Comparison of ENCODE assay signal across 18 mouse cellular contexts in the genomic region with DNA sequence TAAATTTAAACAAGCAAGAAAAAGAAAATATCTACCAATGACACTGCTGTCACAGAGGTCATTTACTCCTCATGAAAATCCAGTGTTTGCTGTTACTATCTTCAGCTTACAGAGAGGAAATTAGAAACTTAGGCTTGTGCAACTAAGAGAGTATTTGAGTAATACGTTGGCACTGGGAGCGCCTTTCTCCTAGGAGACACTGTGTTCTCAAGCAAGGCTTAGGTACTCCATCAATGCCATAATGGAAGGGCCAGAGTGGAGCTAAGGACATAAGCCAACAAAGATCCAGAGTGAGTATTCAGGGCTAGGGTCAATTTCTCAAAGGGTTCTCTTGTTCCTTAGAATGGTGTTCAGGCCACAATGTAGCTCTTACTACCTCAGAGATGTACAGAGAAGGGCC.
DNase-seq lines count a peak whose midpoint lies in the region; TF ChIP-seq lines count a peak whose summit lies in the region.
"Had no signal": no experiment of that assay in that cellular context is flagged by ENCODE, and none has a peak within 500 bp of the region (broad histone marks: within the 10 kb centered on the region; RNA-seq: fewer than 3 reads in every experiment).

No protein-coding gene starts in this region.

- H3K27ac ChIP-seq in gastrocnemius, adult 2 months = peak overlapping the region; percentile 1; the same call in 1 of the 2 replicates
- H3K27ac ChIP-seq: embryonic facial prominence, embryonic 13.5 days; forebrain, embryonic 15.5 days; left cerebral cortex, adult 2 months; limb, embryonic 10.5 days; liver, embryonic 12.5 days; lung, embryonic 15.5 days; neural tube, embryonic 15.5 days; stomach, embryonic 15.5 days had no signal

- TF ChIP-seq CTCF in gastrocnemius, adult 2 months (IDR thresholded peaks at IDR 0.05) = no peak

- peak; percentile 28 for DNase-seq in gastrocnemius, adult 2 months
- DNase-seq in gastrocnemius, adult 8-10 months (ENCODE audit: low spot score in 2 of 2) = no peak
- DNase-seq in 416B (ENCODE audit: low read depth) = peak; percentile 12
- peak; percentile 16 for DNase-seq in adrenal gland, postnatal 10 days
- peak; percentile 81 for DNase-seq in lung, postnatal 25 days (ENCODE audit: low spot score)
- DNase-seq in left cerebral cortex, adult 8-10 months (ENCODE audit: low spot score in 2 of 2) = no peak
- no peak for DNase-seq in layer of hippocampus, postnatal 36 days
- DNase-seq: cerebellum, adult 9-11 months; kidney, adult 2 months; kidney, postnatal 14 days had no signal

- H3K4me3 ChIP-seq in gastrocnemius, adult 2 months = no peak overlapping the region
- H3K4me3 ChIP-seq: embryonic facial prominence, embryonic 13.5 days; forebrain, embryonic 15.5 days; left cerebral cortex, adult 2 months; limb, embryonic 10.5 days; liver, embryonic 12.5 days; lung, embryonic 15.5 days; neural tube, embryonic 15.5 days; stomach, embryonic 15.5 days had no signal

- intact Hi-C loops in gastrocnemius, adult 2 months (cut with DNase I) = no loop called here

Comparison
In these comparisons a context has a peak if more than half of its experiments do, and no peak if none do; other contexts are left out.
1. DNase-seq: peak in gastrocnemius, adult 2 months (single experiment), 416B (single experiment), adrenal gland, postnatal 10 days (single experiment) and lung, postnatal 25 days (single experiment); none in gastrocnemius, adult 8-10 months (0 of 2), left cerebral cortex, adult 8-10 months (0 of 2) and layer of hippocampus, postnatal 36 days (0 of 2).